In genomic region chr4:154142211-154143040, GRCm38 (mm10) we compare ENCODE assay signal across 8 mouse cellular contexts. TPM values are rescaled to one million over a fixed set of nuclear protein-coding genes. Genes with fewer than 3 reads are reported as not detected.
DNase-seq lines count a peak whose midpoint lies in the region; ATAC-seq and TF ChIP-seq lines count a peak whose summit lies in the region.

TSS of gene Wrap73 (plus strand) at chr4:154142372.

- no peaks in the 10 kb centered on the region for H3K9me3 ChIP-seq in MEL (replicated peaks; ENCODE audit: insufficient read depth, low read length)
- no peaks in the 10 kb centered on the region for H3K9me3 ChIP-seq in forebrain, embryonic 16.5 days (ENCODE audit: control insufficient read depth, low read length)
- no peaks in the 10 kb centered on the region for H3K9me3 ChIP-seq in lung, embryonic 16.5 days (ENCODE audit: control insufficient read depth, low read length)

- intact Hi-C loops in heart, postnatal 36 days (cut with DNase I), result no loop called here

- no peaks in the 10 kb centered on the region for H3K27me3 ChIP-seq in MEL (ENCODE audit: control insufficient read depth in 1 of 2, insufficient read depth in 2 of 2, low read length in 2 of 2)
- peaks cover 33% of the 10 kb centered on the region for H3K27me3 ChIP-seq in forebrain, embryonic 16.5 days (replicated peaks; ENCODE audit: control insufficient read depth, insufficient read depth, low read length)
- H3K27me3 ChIP-seq in lung, embryonic 16.5 days (ENCODE audit: control insufficient read depth, insufficient read depth, low read depth, low read length), result peaks cover 44% of the 10 kb centered on the region

- H3K4me3 ChIP-seq in MEL (ENCODE audit: control insufficient read depth in 1 of 2, insufficient read depth in 1 of 2, low read depth in 2 of 2, low read length in 2 of 2), result peak within 1 kb of the TSS; percentile 73 to 82
- H3K4me3 ChIP-seq in forebrain, embryonic 16.5 days (replicated peaks; ENCODE audit: low read length), result peak within 1 kb of the TSS; percentile 83
- peak within 1 kb of the TSS; percentile 67 for H3K4me3 ChIP-seq in layer of hippocampus, adult 2 months
- peak within 1 kb of the TSS; percentile 88 for H3K4me3 ChIP-seq in lung, embryonic 16.5 days (ENCODE audit: low read length)

- H3K79me2 ChIP-seq in MEL (ENCODE audit: control insufficient read depth, insufficient read depth, low read length, poor library complexity), result peaks cover 14% of the 10 kb centered on the region

- H3K9ac ChIP-seq in MEL (ENCODE audit: control insufficient read depth, low read depth, low read length, poor library complexity, severe bottlenecking), result peak within 1 kb of the TSS; percentile 92
- H3K9ac ChIP-seq in forebrain, embryonic 16.5 days (replicated peaks; ENCODE audit: low read depth, low read length), result peak within 1 kb of the TSS; percentile 81
- peak within 1 kb of the TSS; percentile 88 for H3K9ac ChIP-seq in lung, embryonic 16.5 days (ENCODE audit: low read length)

- no peak for TF ChIP-seq RAD21 in MEL (IDR thresholded peaks at IDR 0.05; ENCODE audit: low read depth, low read length)

- peaks cover 0 to 5% of the 10 kb centered on the region in 2 experiments; a peak in 2 of 4 replicates for H3K36me3 ChIP-seq in MEL (ENCODE audit: control insufficient read depth in 1 of 2, insufficient read depth in 2 of 2, low read length in 2 of 2)
- no peaks in the 10 kb centered on the region for H3K36me3 ChIP-seq in forebrain, embryonic 16.5 days (ENCODE audit: control insufficient read depth, insufficient read depth)
- peaks cover 2% of the 10 kb centered on the region for H3K36me3 ChIP-seq in lung, embryonic 16.5 days (ENCODE audit: control insufficient read depth, insufficient read depth, low read length)

- ATAC-seq in forebrain, embryonic 16.5 days, result peak; percentile 97
- ATAC-seq in lung, embryonic 16.5 days (ENCODE audit: low read depth), result peak; percentile 96

- peak; percentile 93 for DNase-seq in MEL (ENCODE audit: low read depth, low spot score)
- DNase-seq in cerebellum, adult 18-20 months, result peak; percentile 92 to 94
- DNase-seq in heart, postnatal 36 days, result peak; percentile 87 to 91
- peak; percentile 86 to 90 for DNase-seq in layer of hippocampus, adult 2 months (ENCODE audit: low spot score in 2 of 2)
- DNase-seq in ovary, postnatal 10 days (ENCODE audit: low spot score), result peak; percentile 72
- peak; percentile 74 to 82 for DNase-seq in thymus, postnatal 10 days (ENCODE audit: low spot score in 2 of 2)

- WGBS in forebrain, embryonic 16.5 days, result under 1% methylated on average over 49 of the region's 49 CpGs
- WGBS in lung, embryonic 16.5 days, result under 1% methylated on average over 39 of the region's 49 CpGs

- no peak for TF ChIP-seq CTCF in MEL (IDR thresholded peaks at IDR 0.05 in 2 of 3, conservative IDR thresholded peaks at IDR 0.05 in 1 of 3; ENCODE audit: control insufficient read depth in 1 of 3, insufficient read depth in 1 of 3, low read depth in 2 of 3, low read length in 3 of 3, poor library complexity in 1 of 3, severe bottlenecking in 1 of 3)
- peak; percentile 56 for TF ChIP-seq CTCF in layer of hippocampus, adult 2 months (conservative IDR thresholded peaks at IDR 0.05)

- peaks cover 0 to 4% of the 10 kb centered on the region in 2 experiments; a peak in 3 of 4 replicates for H3K4me1 ChIP-seq in MEL (ENCODE audit: control insufficient read depth in 1 of 2, insufficient read depth in 2 of 2, low read length in 2 of 2)
- H3K4me1 ChIP-seq in forebrain, embryonic 16.5 days (replicated peaks; ENCODE audit: control insufficient read depth, insufficient read depth, low read length), result peaks cover 34% of the 10 kb centered on the region
- H3K4me1 ChIP-seq in lung, embryonic 16.5 days (replicated peaks; ENCODE audit: control insufficient read depth, insufficient read depth, low read length), result peaks cover 22% of the 10 kb centered on the region

- TF ChIP-seq EP300 in MEL (IDR thresholded peaks at IDR 0.05; ENCODE audit: low read depth in 1 of 2, low read length in 2 of 2), result no peak

- H3K27ac ChIP-seq in MEL (ENCODE audit: control insufficient read depth, low read depth, low read length), result no peak within 1 kb of the TSS
- H3K27ac ChIP-seq in forebrain, embryonic 16.5 days (ENCODE audit: low read length), result peak within 1 kb of the TSS; percentile 81
- H3K27ac ChIP-seq in layer of hippocampus, adult 2 months, result peak within 1 kb of the TSS; percentile 92
- H3K27ac ChIP-seq in lung, embryonic 16.5 days (ENCODE audit: low read length), result peak within 1 kb of the TSS; percentile 92

- H3K4me2 ChIP-seq in forebrain, embryonic 16.5 days (ENCODE audit: low read length), result peak within 1 kb of the TSS; percentile 90
- peak within 1 kb of the TSS; percentile 90 for H3K4me2 ChIP-seq in lung, embryonic 16.5 days (ENCODE audit: low read depth, low read length)

- TF ChIP-seq POLR2A in MEL (IDR thresholded peaks at IDR 0.05; ENCODE audit: control insufficient read depth in 1 of 2, insufficient read depth in 1 of 2, low read depth in 1 of 2, low read length in 2 of 2, poor library complexity in 1 of 2), result peak; percentile 45 to 74; a peak in 2 of 4 replicates

TF ChIP-seq in MEL, 35 proteins besides CTCF, POLR2A, EP300 and RAD21:
- TF ChIP-seq HCFC1 (IDR thresholded peaks at IDR 0.05; ENCODE audit: low read depth, low read length) (peak; percentile 96), TCF12 (IDR thresholded peaks at IDR 0.05; ENCODE audit: low read depth, low read length) (0 out of 2 replicates have a peak, but pooled peaks have one; percentile 25), MXI1 (IDR thresholded peaks at IDR 0.05; ENCODE audit: low read depth, low read length) (peak; percentile 57), NELFE (IDR thresholded peaks at IDR 0.05; ENCODE audit: low read depth, low read length) (peak; percentile 73), KAT2A (conservative IDR thresholded peaks at IDR 0.05; ENCODE audit: low read depth, low read length) (peak; percentile 75; the same call in 1 of the 2 replicates), ELF1 (IDR thresholded peaks at IDR 0.05; ENCODE audit: low read depth, low read length) (peak; percentile 85), BHLHE40 (IDR thresholded peaks at IDR 0.05; ENCODE audit: borderline replicate concordance, low read depth, low read length) (no peak), POLR2AphosphoS2 (IDR thresholded peaks at IDR 0.05; ENCODE audit: low read length) (peak; percentile 57; the same call in 1 of the 2 replicates), MAZ (IDR thresholded peaks at IDR 0.05; ENCODE audit: low read depth, low read length) (peak; percentile 47; the same call in 1 of the 2 replicates), SIN3A (IDR thresholded peaks at IDR 0.05; ENCODE audit: low read length) (peak; percentile 93), ZC3H11A (IDR thresholded peaks at IDR 0.05; ENCODE audit: low read depth, low read length) (no peak)

RNA-seq across cellular contexts. Expression of gene Wrap73, which starts in this region (rescaled TPM):
- 41.7 and 49.7 TPM in 2 replicates for total RNA-seq in MEL (2012; rRNA removed)
- polyA plus RNA-seq in MEL (2012; ENCODE audit: insufficient read depth in 1 of 2, insufficient read length in 2 of 2, low read depth in 1 of 2, low replicate concordance in 2 of 2, missing spikeins in 1 of 2), result 10 to 100 TPM in 1 of 2 experiments, not detected in 1; 49.7 TPM
- 59.2 and 60.7 TPM in 2 replicates for polyA plus RNA-seq in forebrain, embryonic 16.5 days (2015; fragmentation: Nextera tagmentation; extraction: Ambion mirVana)
- 10 to 100 TPM; 10.8 to 15.0 TPM for total RNA-seq in heart, postnatal 36 days (2021)
- total RNA-seq in layer of hippocampus, adult 2 months (2021), result 10 to 100 TPM; 32.4 to 33.3 TPM
- polyA plus RNA-seq in lung, embryonic 16.5 days (2015; fragmentation: Nextera tagmentation; extraction: Ambion mirVana), result 36.0 and 39.2 TPM in 2 replicates
